Mouse (Mus musculus): ENCODE measurements around the gene Ppp3ca. TPM values are rescaled to one million over a fixed set of nuclear protein-coding genes. Genes with fewer than 3 reads are reported as not detected.

The Ppp3ca gene
- total RNA-seq, 1 experiment from 2014 or later: 61.6 TPM

DNA sequence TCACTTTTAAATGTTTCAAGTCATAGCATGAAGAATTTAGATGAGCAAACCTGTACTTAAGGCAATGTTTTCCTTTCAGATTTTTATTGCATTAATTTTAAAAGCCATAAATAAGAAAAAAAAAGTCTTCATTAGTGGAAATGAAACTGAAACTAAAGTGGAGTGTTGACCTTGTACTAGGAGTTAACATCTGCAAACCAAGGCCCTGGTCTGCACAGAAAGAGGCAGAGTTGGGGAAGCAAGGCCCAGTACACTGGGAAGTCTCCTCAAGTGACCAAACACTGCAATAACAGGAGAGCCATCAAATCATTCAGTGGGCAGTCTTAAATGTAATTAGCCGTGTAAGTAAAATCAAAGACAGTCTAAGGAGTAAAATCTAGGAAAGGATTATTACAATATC is 38.3 kb downstream of the Ppp3ca start:
- ATAC-seq (replicated peaks in 1 of 2; ENCODE audit: insufficient read depth in 1 of 2, low FRiP score in 2 of 2, low TSS enrichment in 1 of 2, low read depth in 1 of 2, poor library complexity in 2 of 2, severe bottlenecking in 2 of 2): peak; percentile 60 to 63; a peak in 3 of 4 replicates

DNA sequence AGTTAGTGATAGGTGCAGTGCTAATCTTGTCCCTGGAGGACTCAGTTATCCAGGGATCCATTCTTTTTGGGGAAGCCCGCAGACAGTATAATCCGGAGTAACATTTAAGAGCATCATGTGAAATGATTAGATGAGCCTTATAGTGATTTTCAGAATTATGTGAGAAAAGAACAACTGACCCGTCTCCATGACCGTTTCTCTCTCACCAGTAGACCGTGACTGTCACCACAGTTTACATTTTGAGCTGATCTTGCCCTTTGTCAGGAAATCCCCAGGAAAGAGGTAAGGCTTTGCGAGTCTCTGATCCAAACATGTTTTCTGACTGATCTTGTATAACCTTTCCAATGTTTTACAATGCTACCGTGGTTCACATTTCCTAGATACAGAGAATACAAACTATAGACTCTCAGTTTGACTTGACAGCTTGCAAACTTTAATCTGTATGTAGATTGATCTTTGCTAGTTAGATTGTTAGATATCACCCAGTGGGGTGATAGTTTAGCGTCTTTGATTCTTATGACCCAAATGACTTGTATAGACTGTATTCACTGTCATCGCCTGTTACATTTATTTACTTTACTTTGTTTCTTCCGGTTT is 40.5 kb downstream of the Ppp3ca start:
- ATAC-seq (replicated peaks in 1 of 2; ENCODE audit: insufficient read depth in 1 of 2, low FRiP score in 2 of 2, low TSS enrichment in 1 of 2, low read depth in 1 of 2, poor library complexity in 2 of 2, severe bottlenecking in 2 of 2): no peak

DNA sequence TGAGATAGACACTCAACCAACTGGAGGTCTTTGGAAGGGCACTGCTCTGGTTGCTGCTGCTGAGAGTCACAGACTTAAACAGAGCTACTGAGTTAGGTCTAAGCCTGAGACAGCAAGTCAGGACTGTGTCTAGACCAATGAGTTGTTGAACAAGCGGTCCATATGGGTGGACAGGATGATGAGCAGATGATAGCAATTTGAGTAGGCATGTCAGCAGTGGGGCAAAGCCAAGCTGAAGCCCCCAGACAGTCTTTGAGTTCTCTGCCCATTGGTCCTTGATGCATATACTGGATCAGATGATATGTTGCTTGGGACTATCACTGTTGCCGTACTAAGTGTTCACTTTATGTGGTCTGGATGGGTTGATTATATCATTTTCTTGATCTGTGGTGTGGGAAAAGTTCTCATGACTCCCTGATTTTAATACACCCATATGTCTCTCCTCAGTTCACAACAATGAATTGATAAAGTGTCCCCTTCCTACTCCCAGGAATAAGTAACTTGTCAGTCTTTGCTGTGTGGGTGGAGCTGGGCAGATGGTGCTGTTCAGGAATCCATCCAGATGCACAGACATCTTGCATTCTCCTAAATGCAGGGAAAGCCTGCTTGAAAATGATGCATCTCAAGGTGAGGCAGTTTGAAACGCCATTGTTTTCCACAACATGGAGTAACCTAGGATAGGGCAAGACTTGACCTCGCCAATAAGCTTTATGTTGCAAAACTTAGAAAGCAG is 44.5 kb downstream of the Ppp3ca start:
- ATAC-seq (replicated peaks in 1 of 2; ENCODE audit: insufficient read depth in 1 of 2, low FRiP score in 2 of 2, low TSS enrichment in 1 of 2, low read depth in 1 of 2, poor library complexity in 2 of 2, severe bottlenecking in 2 of 2): no peak

DNA sequence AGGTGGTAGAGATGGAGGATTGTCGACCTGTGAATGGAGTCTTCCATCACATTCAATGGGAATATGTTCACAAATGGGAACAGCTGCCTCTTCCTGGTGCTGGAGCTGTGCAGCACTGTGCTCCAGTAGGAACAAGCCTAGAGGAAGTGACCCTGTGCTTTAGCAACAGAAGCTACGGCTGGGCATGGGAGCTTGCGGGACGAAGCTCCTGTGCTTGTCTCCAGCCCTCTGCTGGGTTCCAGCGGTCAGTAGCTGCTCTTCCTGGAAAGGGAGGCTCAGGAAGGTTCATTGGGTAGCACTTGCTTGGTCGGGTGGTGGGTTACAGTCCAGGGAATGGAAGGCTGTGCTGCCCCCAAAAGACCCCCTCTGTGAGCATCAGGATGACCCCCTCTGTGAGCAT is 46.3 kb downstream of the Ppp3ca start:
- no peak for ATAC-seq (replicated peaks in 1 of 2; ENCODE audit: insufficient read depth in 1 of 2, low FRiP score in 2 of 2, low TSS enrichment in 1 of 2, low read depth in 1 of 2, poor library complexity in 2 of 2, severe bottlenecking in 2 of 2)

DNA sequence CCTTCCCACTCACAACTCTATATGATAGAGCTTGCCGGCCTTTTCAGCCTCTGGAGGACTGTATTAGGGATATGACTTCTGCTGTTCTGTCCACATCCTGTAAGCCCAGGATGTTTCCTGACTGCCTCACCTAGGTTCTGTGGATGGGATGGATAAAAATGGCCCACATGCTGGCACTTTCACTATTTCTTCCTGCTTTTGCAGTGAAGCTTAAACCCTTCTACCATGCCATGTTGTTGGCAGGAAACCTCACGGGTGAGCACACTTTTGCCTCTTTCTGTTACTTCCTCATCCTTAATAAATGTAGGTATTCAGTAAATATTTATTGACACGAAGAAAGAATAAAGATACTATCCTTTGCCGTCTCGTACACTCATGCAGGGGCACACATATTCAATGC is 48.5 kb downstream of the Ppp3ca start:
- ATAC-seq (replicated peaks in 1 of 2; ENCODE audit: insufficient read depth in 1 of 2, low FRiP score in 2 of 2, low TSS enrichment in 1 of 2, low read depth in 1 of 2, poor library complexity in 2 of 2, severe bottlenecking in 2 of 2): peak in 1 of 2 experiments; percentile 40; a peak in 1 of 4 replicates

DNA sequence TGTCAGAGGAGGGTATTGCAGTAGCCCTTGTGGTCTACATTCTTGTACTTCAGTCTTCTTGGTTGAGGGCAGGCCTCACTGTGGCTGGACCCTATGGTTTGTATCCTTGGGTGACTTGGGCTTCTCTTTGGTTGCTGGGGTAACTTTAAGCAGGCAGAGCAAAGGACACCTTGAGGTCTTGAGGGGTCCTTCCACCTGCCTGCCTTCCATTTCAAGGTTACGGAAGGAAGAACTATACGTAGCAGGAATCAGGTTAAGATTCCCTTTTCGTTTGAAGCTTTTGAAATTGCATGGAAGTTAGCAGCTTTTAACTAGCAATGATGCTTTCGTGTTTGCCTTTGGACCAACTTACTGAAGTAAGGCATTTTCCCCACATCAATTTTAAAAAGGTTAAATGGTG is 51.3 kb downstream of the Ppp3ca start:
- ATAC-seq (replicated peaks in 1 of 2; ENCODE audit: insufficient read depth in 1 of 2, low FRiP score in 2 of 2, low TSS enrichment in 1 of 2, low read depth in 1 of 2, poor library complexity in 2 of 2, severe bottlenecking in 2 of 2): no peak

DNA sequence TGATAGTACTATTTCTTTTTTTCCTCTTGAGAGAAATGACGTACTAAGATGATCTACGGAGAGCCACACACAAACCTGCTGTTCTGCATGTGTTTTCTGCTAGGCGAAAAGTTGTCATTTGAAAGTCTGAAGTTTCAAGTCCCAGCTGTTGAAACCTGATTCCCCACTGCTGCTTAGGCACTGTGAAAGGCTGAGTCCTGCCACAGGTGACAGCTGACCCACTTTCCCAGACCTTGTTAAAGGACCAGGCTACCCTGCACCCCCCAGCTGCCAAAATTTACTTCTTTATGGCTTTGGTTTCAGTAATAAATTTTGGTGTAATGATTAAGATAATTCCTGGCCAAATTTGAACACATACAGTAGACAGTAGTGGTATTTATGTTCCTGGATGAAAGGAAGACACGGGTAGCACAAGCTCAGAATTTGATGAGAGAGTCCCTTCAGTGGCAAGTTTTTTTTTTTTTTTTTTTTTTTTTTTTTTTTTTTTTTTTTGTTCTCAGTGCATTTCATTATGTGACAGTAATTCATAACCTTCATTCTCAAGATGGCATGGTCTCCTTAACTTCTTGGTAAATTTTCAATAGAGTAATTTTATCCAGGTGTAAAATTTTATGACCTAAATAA is 52.0 kb downstream of the Ppp3ca start:
- no peak for ATAC-seq (replicated peaks in 1 of 2; ENCODE audit: insufficient read depth in 1 of 2, low FRiP score in 2 of 2, low TSS enrichment in 1 of 2, low read depth in 1 of 2, poor library complexity in 2 of 2, severe bottlenecking in 2 of 2)

DNA sequence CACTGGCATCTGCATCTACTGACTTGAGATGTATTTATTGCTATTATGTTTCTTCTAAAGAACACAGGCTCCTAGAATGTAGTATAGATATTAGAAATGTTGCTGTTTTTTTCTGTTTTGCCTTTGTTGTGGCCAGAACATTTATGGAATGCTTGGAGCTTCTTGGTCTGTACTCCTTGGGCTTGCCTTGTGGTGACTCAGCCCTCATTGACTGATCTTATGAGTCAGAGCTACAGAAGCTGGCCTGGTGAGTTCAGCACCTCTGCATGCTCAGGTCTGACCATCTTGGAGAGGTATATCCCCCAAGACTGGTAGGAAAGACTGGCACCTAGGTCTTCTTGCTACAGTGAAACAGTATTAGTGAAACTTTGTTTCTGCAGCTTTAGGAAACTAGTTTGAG is 52.6 kb downstream of the Ppp3ca start:
- ATAC-seq (replicated peaks in 1 of 2; ENCODE audit: insufficient read depth in 1 of 2, low FRiP score in 2 of 2, low TSS enrichment in 1 of 2, low read depth in 1 of 2, poor library complexity in 2 of 2, severe bottlenecking in 2 of 2): no peak

DNA sequence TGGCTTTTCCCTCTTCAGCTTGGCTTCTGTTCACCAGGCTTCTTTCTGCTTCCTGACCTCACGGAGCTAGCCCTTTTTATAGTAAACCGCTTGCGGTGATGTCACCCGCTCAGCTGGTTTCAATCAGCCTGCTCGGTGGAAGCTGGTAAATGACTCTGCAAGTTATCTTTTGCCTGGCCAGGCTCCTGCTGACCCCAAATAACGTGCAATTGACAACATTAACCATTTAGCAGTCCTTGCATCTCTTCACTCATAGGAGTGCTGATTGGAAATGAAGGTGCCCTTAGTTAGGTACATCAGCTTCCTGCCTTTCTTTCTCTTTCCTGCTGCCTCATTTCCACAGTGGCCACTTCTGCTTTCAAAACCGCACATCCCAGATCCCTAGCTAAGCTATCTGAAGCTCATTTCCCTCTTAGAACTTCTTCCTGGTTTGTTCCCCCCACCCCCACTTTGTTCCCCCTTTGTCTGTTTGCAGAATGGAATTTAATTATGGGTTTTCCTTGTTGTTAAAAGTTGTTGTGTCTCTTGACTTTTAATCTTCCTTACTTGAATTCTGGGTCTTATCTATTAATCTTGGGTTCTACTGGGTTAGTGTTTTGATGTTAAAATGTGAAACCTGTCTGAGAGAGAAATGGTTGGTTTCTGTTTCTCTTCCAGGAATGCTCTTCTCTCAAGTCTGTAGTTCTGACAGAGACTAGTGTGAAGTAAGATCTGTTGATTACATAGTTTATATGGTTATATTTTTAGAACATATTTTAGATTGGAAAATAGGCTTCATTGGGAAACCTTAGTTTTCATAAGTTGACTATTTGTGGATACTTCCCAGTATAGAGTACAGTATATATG is 55.6 kb downstream of the Ppp3ca start:
- ATAC-seq (replicated peaks in 1 of 2; ENCODE audit: insufficient read depth in 1 of 2, low FRiP score in 2 of 2, low TSS enrichment in 1 of 2, low read depth in 1 of 2, poor library complexity in 2 of 2, severe bottlenecking in 2 of 2): peak; percentile 73 to 82

DNA sequence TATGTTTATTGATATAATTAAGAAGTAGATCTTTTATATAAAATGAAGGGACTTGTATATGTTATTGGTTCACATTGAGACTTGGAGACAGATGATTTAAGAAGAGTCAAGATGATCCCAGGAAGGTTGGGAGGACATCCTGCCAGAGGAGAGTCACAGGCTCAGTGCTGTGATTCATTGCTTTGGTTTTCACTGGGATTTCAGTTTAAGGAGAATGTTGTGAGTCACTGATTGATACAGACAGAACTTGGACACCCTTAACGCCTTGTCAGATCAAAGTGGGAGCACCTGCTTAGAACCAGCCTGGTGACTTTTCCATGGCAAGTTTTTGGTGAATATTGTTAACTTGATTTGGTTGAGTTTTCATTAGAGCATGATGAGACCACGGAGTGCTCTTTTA is 58.0 kb downstream of the Ppp3ca start:
- ATAC-seq (replicated peaks in 1 of 2; ENCODE audit: insufficient read depth in 1 of 2, low FRiP score in 2 of 2, low TSS enrichment in 1 of 2, low read depth in 1 of 2, poor library complexity in 2 of 2, severe bottlenecking in 2 of 2): no peak

DNA sequence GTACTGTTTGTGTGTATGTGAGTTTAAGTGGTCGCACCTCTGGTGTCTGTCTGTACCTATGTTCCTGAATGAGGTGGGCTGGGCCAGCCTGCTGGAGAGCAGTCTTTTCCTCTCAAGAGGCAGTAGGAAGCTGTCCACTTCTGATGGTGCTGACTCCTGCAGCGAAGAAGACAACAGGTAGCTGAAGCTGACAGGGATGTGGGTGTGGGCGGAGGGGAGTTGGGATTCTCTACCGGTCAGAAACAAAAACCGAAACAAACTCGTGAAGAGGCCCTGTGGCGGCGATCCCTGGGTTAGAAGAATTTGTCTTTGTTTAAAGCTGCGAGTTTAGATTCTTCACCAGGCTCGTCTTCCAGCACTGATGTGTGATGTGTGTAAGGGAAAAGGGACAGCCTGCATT is 60.1 kb downstream of the Ppp3ca start:
- ATAC-seq (replicated peaks in 1 of 2; ENCODE audit: insufficient read depth in 1 of 2, low FRiP score in 2 of 2, low TSS enrichment in 1 of 2, low read depth in 1 of 2, poor library complexity in 2 of 2, severe bottlenecking in 2 of 2): no peak

DNA sequence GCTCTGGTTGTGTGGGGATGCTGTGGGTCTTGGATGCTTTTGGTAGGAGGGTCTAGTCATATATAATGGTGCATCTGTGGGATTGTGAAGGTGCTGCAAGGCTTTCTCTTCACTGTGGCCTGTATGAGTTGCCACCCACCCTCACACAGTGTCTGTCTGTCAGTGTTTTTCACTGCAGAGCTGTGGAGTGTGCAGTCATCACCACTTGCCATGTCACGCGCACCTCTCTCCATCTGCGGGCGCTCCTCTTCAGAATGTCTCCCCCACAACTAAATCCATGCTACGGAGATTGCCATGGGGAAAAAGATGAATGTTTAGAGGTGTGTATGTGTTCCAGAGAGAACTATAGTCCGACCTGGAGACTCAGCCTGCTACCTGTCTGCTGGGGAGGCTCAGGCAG is 61.7 kb downstream of the Ppp3ca start:
- ATAC-seq (replicated peaks in 1 of 2; ENCODE audit: insufficient read depth in 1 of 2, low FRiP score in 2 of 2, low TSS enrichment in 1 of 2, low read depth in 1 of 2, poor library complexity in 2 of 2, severe bottlenecking in 2 of 2): no peak

DNA sequence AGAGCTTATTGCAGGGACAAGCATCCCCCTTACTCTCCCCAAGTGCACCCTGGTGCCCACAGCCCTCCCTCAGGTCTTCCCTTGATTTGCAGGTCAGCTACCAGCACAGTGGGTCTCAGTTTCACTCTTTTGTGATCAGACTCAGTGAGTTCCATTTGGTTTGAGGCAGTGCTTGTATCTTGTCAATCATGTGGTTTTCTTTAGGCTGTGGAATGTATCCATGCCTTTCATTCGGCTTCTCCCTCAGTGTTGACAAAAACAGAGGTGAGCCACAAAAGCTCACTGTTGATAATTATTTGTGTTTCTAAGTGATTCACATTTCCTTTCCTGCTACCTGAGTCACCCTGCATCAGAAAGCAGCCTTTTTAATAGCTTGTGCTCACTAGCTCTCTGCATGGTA is 66.1 kb downstream of the Ppp3ca start:
- no peak for ATAC-seq (replicated peaks in 1 of 2; ENCODE audit: insufficient read depth in 1 of 2, low FRiP score in 2 of 2, low TSS enrichment in 1 of 2, low read depth in 1 of 2, poor library complexity in 2 of 2, severe bottlenecking in 2 of 2)

DNA sequence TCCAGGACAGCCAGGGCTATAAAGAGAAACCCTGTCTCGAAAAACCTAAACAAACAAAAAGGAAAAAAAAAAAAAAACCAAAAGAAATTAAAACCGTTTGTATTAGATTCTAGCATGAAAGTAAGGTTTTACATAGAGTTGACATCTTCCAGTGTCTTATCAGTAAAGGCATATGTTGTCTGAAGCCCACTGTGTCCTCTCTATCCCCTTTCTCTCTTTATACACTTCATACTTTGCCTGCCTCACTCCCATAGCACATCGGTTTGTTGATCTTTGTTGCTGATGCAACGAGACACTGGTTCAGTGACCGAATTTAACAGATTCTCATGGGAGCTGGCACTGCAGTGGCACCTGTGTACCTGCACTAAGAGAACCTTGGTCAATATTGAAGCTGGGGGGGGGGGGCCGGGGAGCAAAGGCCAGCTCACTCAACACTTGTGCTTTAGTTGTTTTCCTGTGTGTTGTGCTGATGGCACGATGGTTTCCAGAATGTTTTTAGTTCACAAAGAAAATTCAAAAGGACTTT is 66.9 kb downstream of the Ppp3ca start:
- no peak for ATAC-seq (replicated peaks in 1 of 2; ENCODE audit: insufficient read depth in 1 of 2, low FRiP score in 2 of 2, low TSS enrichment in 1 of 2, low read depth in 1 of 2, poor library complexity in 2 of 2, severe bottlenecking in 2 of 2)

DNA sequence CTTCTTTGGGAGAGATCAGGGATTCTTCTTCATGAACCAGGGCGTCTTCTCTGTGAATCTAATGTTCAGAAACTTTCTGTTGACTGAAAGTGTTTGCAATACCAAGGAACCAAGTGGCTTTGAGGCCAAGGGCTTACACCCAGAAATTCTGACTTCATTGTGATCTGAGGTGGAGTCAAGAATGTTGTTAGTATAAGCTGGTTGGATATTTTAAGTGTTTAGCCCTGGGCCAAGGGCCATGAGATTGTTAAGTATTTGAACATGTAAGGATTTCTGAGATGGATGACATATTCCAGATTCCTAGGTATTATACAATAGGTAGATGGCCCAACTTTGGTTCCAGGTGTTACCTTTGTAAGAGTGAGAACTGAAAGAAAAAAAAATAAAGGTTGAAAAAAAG is 68.5 kb downstream of the Ppp3ca start:
- ATAC-seq (replicated peaks in 1 of 2; ENCODE audit: insufficient read depth in 1 of 2, low FRiP score in 2 of 2, low TSS enrichment in 1 of 2, low read depth in 1 of 2, poor library complexity in 2 of 2, severe bottlenecking in 2 of 2): no peak

DNA sequence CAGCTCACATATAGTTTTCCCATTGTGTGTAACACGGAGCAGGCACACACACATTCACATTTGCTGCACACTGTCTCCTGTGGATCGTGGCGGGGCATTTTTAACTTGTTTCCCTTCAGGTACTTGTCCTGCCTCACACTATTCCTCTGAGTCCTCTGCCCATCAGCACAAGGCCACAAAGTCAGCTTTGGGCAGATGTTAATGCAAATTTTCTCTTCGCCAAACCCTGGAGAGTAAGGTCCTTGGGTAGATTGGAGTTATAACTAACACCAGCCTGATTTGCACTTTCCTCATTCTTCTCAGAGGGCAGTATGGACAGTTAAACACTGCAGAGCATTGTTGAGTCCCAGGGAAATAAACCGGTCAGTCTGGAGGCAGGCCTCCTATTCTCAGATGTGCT is 69.0 kb downstream of the Ppp3ca start:
- ATAC-seq (replicated peaks in 1 of 2; ENCODE audit: insufficient read depth in 1 of 2, low FRiP score in 2 of 2, low TSS enrichment in 1 of 2, low read depth in 1 of 2, poor library complexity in 2 of 2, severe bottlenecking in 2 of 2): no peak

DNA sequence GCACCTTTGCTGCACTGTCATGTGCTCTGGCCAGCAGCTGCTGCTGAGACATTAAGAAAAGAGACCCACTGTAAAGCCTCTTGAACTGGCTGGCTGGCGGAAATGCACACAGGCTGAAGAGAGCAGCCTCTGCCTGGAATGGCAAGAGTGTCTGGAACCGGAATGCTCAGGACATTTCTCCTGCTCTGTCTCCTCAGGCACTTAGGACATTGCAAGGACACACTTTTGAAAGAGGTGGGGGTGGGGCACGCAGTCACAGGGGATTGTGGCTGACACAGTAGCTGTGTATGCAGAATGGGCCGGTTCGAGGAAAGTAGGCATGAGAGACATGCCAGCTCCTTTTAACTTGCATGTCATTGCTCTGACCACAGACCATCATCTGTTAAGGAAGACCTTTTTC is 71.7 kb downstream of the Ppp3ca start:
- ATAC-seq (replicated peaks in 1 of 2; ENCODE audit: insufficient read depth in 1 of 2, low FRiP score in 2 of 2, low TSS enrichment in 1 of 2, low read depth in 1 of 2, poor library complexity in 2 of 2, severe bottlenecking in 2 of 2): no peak
